Mouse (Mus musculus): ENCODE results near the gene Thada.
"Not testable (repeated sequence)": the region's sequence is repeated elsewhere in the genome, so short reads cannot be mapped to it uniquely, and the experiment has no call there.

The Thada gene

GRCm38 (mm10) chr17:84264305-84264704, 201.7 kb downstream of the Thada start:
- no peak for DNase-seq (ENCODE audit: extremely low spot score, low spot score)

DNA sequence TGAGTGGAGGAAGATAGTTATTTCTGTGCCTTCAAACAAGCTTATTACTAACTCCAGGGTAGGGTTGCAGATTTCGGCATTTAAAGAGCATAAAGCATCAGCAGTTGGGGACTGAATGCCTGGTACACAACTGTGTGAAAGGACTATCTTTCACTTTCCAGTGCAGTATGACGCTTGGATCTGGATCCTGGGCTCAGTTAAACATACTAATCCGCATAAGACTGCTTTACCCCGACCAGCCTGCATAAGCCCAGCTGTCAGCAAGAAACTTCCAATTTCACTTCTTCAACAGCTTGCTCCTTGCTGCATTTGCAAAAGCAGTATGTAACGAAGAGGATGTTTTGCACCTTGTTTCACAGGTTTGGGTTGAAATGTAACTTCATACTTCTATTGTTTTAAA, 202.4 kb downstream of the Thada start:
- no peak for DNase-seq (ENCODE audit: extremely low spot score, low spot score)

GRCm38 (mm10) chr17:84262325-84262979, 203.6 kb downstream of the Thada start:
- DNase-seq (ENCODE audit: extremely low spot score, low spot score), result no peak

GRCm38 (mm10) chr17:84261010-84261409, 205.0 kb downstream of the Thada start:
- no peak for DNase-seq (ENCODE audit: extremely low spot score, low spot score)

- no peak for DNase-seq (ENCODE audit: extremely low spot score, low spot score)
Observed at GRCm38 (mm10) chr17:84260226-84260625, 205.8 kb downstream of the Thada start.

DNA sequence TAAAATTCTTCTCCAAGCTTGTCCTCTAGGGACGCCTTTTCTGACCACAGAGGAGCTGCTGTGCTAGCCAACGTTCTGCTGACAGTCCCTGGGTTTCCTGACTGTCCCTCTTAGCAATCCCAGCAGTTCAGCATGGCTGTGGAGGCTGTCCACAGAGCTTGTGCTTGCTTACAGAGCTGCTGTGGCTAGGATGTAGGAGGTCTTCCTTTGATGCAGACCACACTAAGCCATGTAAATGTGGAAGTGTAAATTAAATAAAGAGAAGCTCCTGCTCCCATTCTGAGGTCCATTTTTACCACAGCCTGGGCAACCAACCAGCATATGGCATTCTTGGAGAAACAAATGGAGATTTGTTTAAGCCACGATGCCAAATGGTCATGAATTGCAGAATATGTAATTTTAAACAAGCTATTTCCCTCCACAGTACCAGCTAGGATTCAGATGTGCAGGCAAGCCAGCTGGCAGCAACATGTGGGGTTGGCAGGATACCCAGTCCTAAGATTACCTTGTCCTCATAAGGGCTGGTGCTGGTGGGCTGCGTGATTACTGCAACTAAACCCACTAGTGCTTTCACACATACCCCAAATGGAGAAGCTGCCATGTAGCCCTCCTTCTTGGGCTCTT, 207.3 kb downstream of the Thada start:
- no peak for DNase-seq (ENCODE audit: extremely low spot score, low spot score)

DNA sequence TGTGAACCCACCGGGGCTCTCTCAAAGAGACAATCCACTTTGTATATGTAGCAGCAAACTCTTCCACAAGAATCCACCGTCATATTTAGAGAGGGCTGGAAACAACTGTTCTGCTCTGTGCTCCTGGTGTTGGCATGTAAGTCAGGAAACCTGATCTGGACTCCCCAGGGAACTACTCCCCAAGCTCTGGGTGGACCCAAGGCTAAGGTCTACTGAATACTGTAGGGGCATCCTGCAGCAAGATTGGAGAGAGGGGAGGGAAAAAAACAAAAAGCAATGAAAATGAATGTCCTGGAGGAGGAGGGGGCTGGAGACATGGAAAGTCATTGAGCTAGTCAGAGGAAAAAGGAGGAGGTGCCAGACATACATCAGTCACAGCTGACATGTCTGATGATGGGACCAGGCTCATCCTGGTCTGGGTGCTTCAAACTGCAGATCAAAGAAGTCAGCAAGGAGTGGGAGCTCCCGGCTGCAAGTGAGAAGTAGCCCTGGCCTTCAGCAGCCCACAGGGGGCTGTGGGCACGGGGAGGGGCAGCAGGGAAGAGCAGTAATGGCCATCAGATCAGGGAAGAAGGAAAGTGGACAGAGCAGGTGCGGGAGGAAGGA, 208.0 kb downstream of the Thada start:
- no peak for DNase-seq (ENCODE audit: extremely low spot score, low spot score)

DNA sequence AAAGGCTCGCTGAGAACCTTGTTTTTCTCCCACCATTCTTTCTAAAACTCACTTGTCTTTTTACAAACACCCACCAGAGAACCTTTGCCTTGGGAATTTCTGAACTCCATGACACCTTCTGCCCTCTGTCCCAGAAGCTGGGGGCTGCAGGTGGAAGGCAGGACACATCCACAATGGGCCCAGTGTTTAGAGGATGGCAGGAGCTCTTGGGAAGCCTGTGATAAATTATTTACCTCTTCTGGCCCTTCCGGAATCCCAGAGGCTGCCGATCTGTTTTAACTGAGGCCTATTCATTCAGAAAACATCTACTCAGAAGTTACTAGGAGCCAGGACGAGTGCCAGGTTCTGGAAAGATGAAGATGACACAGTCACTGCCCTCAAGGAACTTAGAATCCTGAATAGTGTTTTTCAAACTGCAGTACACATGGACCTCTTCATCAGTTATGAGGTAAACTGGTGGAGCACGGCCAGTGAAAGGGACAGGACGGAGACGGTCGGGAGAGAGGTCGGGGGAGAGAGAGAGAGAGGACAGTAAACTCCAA, 209.7 kb downstream of the Thada start:
- peak; percentile 22 for DNase-seq (ENCODE audit: extremely low spot score, low spot score)

GRCm38 (mm10) chr17:84255841-84256240, 210.2 kb downstream of the Thada start:
- DNase-seq (ENCODE audit: extremely low spot score, low spot score), result no peak

GRCm38 (mm10) chr17:84251426-84251825, 214.6 kb downstream of the Thada start:
- DNase-seq (ENCODE audit: extremely low spot score, low spot score), result no peak

GRCm38 (mm10) chr17:84244182-84244920, 221.7 kb downstream of the Thada start:
- no peak for DNase-seq (ENCODE audit: extremely low spot score, low spot score)

DNA sequence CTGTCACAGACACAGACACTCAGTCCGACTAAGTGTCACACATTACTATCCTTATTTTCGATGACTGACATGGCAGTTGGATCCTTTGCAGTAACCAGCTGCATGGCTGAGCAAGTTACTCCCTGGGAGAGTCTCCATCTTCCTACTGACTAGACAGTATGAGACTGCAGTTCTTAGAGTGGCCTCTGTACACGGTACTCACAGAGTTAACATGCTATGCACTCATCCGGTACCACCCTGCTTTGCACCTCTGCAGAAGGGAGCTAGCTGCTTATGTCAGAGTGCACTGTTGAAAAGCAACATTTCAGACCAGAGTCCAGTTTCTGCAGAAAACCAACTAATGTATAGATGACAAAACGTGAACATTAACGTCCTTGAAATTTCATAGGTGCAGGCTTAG, 222.2 kb downstream of the Thada start:
- DNase-seq (ENCODE audit: extremely low spot score, low spot score), result no peak

DNA sequence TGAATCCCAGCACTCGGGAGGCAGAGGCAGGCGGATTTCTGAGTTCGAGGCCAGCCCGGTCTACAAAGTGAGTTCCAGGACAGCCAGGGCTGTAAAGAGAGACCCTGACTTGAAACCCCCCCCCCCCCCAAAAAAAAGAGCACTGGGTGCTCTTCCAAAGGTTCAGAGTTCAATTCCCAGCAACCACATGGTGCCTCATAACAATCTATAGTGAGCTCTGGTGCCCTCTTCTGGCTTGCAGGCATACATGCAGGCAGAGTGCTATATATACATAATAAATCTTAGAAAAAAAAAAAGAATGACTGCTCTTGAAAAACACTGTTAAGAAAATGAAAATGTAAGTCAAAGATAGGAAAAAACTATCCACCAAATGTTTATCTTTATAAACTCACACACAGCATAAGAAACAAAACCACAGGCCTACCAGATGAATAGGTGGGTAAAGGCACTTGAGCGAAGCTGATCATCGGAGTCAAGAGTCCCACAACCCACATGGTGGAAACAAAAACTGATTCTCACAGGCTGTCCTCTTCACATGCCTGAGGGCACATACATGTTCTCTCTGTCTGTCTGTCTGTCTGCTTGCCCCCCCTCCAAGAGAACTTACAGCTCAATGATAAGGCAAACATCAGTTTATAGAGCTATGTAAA, 224.6 kb downstream of the Thada start:
- no peak for DNase-seq (ENCODE audit: extremely low spot score, low spot score)

- DNase-seq (ENCODE audit: extremely low spot score, low spot score), result no peak
Observed at GRCm38 (mm10) chr17:84239679-84240292, 226.2 kb downstream of the Thada start.

- DNase-seq (ENCODE audit: extremely low spot score, low spot score), result no peak
Observed at GRCm38 (mm10) chr17:84238174-84238573, 227.8 kb downstream of the Thada start.

- no peak for DNase-seq (ENCODE audit: extremely low spot score, low spot score)
Observed at GRCm38 (mm10) chr17:84236781-84237557, 229.0 kb downstream of the Thada start.

DNA sequence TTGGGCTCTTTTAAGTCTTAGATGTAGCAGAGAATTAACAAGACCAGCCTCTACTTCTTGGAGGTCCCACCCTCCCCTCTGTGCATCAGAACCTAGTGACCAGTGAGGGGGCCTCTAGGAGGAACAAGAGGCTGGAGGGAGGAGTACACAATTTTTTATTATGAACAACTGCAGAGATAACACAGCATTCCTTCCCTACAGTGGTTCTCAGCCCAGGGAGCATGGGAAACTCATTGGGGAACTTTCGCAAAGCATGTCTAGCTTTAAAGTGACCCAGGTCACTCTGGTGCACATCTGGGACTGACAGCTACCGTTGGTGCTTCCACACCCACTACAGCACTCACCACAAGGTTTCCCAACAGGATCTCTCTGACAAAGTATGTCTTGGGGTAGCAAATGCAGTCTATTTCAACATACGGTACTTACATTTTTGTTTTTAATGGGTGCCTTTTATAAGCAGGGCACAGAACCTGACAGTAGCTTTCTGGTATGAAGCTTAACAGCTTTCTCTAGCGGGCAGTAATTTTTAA, 230.5 kb downstream of the Thada start:
- no peak for DNase-seq (ENCODE audit: extremely low spot score, low spot score)

- not testable (repeated sequence) for DNase-seq (ENCODE audit: extremely low spot score, low spot score)
Observed at GRCm38 (mm10) chr17:84234785-84235184, 231.2 kb downstream of the Thada start.

DNA sequence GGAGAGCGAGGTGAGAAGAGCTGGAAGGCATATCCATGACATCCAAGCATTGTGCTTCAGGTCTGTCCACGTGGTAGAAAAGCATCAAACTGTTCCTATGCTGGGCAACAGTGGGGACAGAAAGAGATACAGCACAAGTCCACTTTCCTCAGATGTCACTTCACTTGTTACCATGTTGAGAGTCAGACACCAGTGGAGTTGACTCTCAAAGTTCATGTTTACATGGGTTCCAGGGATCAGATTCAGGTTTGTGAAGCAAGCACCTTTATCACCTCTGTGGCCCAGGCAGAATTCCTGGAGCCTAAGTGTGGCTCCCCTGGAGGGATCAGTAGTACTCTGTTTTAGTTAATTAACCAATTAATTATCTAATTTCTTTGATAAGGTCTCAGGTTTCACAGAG, 232.2 kb downstream of the Thada start:
- no peak for DNase-seq (ENCODE audit: extremely low spot score, low spot score)

DNA sequence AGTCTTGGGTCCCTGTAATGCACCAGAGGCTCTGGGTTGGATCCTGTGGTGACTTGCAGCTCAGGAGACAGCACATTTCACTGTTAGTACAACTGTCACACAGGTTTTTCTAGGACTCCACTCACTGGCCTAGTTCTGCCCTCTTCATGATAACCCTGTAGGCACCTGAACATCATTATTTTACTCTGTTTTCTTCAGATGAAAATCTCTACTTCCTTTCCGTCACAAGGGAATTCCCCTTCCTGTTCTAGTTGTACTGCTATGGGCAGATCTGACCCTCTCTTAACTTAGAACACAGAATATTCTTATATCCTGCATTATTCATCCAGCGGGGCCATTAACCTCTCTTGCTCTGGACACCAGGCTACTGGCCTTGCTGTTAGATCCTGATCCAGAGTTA, 234.6 kb downstream of the Thada start:
- no peak for DNase-seq (ENCODE audit: extremely low spot score, low spot score)
